ENCODE assay signal across 12 mouse cellular contexts in genomic region chr2:23605391-23605790, GRCm38 (mm10).
"Had no signal": no experiment of that assay in that cellular context is flagged by ENCODE, and none has a peak within 500 bp of the region (broad histone marks: within the 10 kb centered on the region; RNA-seq: fewer than 3 reads in every experiment).

No protein-coding gene starts in this region.

- ATAC-seq: midbrain, embryonic 16.5 days had no signal

- DNase-seq: lung, adult 18-20 months; lung, embryonic 14.5 days; lung, postnatal 10 days; lung, postnatal 4 days; midbrain, embryonic 14.5 days; retina, postnatal 1 day; right cerebral cortex, adult 18-20 months; right cerebral cortex, postnatal 25 days; thymus, adult 18-20 months; thymus, postnatal 14 days; thymus, postnatal 36 days had no signal
